Mouse (Mus musculus): Measurements from ENCODE around the gene Esr1.
"Not testable (repeated sequence)": the region's sequence is repeated elsewhere in the genome, so short reads cannot be mapped to it uniquely, and the experiment has no call there.

Esr1 gene

GRCm38 (mm10) chr10:4611386-4612155 lies at the start of gene Esr1:
Gene Esr1 (plus strand): TSS chr10:4611593.
- no peak for DNase-seq

GRCm38 (mm10) chr10:4565148-4565547 lies 46.2 kb upstream of the Esr1 start:
- no peak for DNase-seq

- no peak for DNase-seq
Measured at GRCm38 (mm10) chr10:4570778-4571177, 40.6 kb upstream of the Esr1 start.

- no peak for DNase-seq
Measured at GRCm38 (mm10) chr10:4571304-4571703, 40.1 kb upstream of the Esr1 start.

- DNase-seq = no peak
Measured at GRCm38 (mm10) chr10:4581905-4582304, 29.5 kb upstream of the Esr1 start.

- no peak for DNase-seq
Measured at GRCm38 (mm10) chr10:4586691-4587090, 24.7 kb upstream of the Esr1 start.

GRCm38 (mm10) chr10:4589576-4589975 lies 21.8 kb upstream of the Esr1 start:
- DNase-seq = no peak

- no peak for DNase-seq
Measured at GRCm38 (mm10) chr10:4590956-4591355, 20.4 kb upstream of the Esr1 start.

- no peak for DNase-seq
Measured at GRCm38 (mm10) chr10:4593828-4594227, 17.6 kb upstream of the Esr1 start.

- no peak for DNase-seq
Measured at GRCm38 (mm10) chr10:4597211-4597610, 14.2 kb upstream of the Esr1 start.

- peak; percentile 28 for DNase-seq
Measured at GRCm38 (mm10) chr10:4598244-4598842, 13.1 kb upstream of the Esr1 start.

GRCm38 (mm10) chr10:4598916-4599315 lies 12.5 kb upstream of the Esr1 start:
- no peak for DNase-seq

- no peak for DNase-seq
Measured at GRCm38 (mm10) chr10:4599591-4599990, 11.8 kb upstream of the Esr1 start.

- DNase-seq = no peak
Measured at GRCm38 (mm10) chr10:4600796-4601474, 10.5 kb upstream of the Esr1 start.

GRCm38 (mm10) chr10:4601612-4602011 lies 9.8 kb upstream of the Esr1 start:
- DNase-seq = not testable (repeated sequence)

GRCm38 (mm10) chr10:4602466-4602865 lies 8.9 kb upstream of the Esr1 start:
- DNase-seq = no peak

- DNase-seq = no peak
Measured at GRCm38 (mm10) chr10:4604527-4605209, 6.7 kb upstream of the Esr1 start.

GRCm38 (mm10) chr10:4610234-4610633 lies 1.2 kb upstream of the Esr1 start:
- no peak for DNase-seq

- no peak for DNase-seq
Measured at GRCm38 (mm10) chr10:4612313-4613036, 1.1 kb downstream of the Esr1 start.

GRCm38 (mm10) chr10:4618026-4618425 lies 6.6 kb downstream of the Esr1 start:
- DNase-seq = no peak

- DNase-seq = no peak
Measured at GRCm38 (mm10) chr10:4618686-4619085, 7.3 kb downstream of the Esr1 start.

- DNase-seq = not testable (repeated sequence)
Measured at GRCm38 (mm10) chr10:4619426-4619825, 8.0 kb downstream of the Esr1 start.
